Mouse (Mus musculus) small intestine, adult 2 months (tissue): ENCODE measurements around the gene Tmem37. TPM values are rescaled to one million over a fixed set of nuclear protein-coding genes. Genes with fewer than 3 reads are reported as not detected.

Experiments
- H3K27ac ChIP-seq: fragments of 200-500 bp; 2 replicates; pipeline ENCODE4 v1.5.1; 2012; ENCODE audit warnings: low read depth, low read length, control low read depth, inconsistent platforms; ENCODE audit not compliant: insufficient read depth
- H3K27me3 ChIP-seq: fragments of 200-500 bp; 2 replicates; pipeline ENCODE4 v1.6.1; 2012; ENCODE audit warnings: mild to moderate bottlenecking, moderate library complexity, low read length, inconsistent platforms; ENCODE audit not compliant: control insufficient read depth, insufficient read depth
- H3K36me3 ChIP-seq: fragments of 200-500 bp; 2 replicates; pipeline ENCODE4 v1.6.1; 2012; ENCODE audit warnings: mild to moderate bottlenecking, low read length, control low read depth, inconsistent platforms; ENCODE audit not compliant: control insufficient read depth, insufficient read depth
- H3K4me1 ChIP-seq: fragments of 200-500 bp; 2 replicates; pipeline ENCODE4 v1.6.1; 2012; ENCODE audit warnings: low read length, inconsistent platforms, mixed read lengths; ENCODE audit not compliant: control insufficient read depth, insufficient read depth, insufficient read length
- H3K4me3 ChIP-seq: fragments of 200-500 bp; 2 replicates; pipeline ENCODE4 v1.5.1; 2012; ENCODE audit warnings: low read depth, mild to moderate bottlenecking, control low read depth, inconsistent platforms, low read length, moderate library complexity
- CTCF ChIP-seq: fragments of 200-500 bp; IDR thresholded peaks from 2 replicates; pipeline ENCODE4 v1.5.1; 2012; ENCODE audit warnings: low read depth, mild to moderate bottlenecking, control low read depth, inconsistent platforms, low read length, moderate library complexity, mixed read lengths; ENCODE audit not compliant: insufficient replicate concordance, insufficient read length; ENCODE audit errors: extremely low read depth
- POLR2A ChIP-seq: fragments of 200-500 bp; IDR thresholded peaks from 2 replicates; pipeline ENCODE4 v1.6.1; 2012; ENCODE audit warnings: low read depth, mild to moderate bottlenecking, control low read depth, inconsistent platforms, low read length, moderate library complexity
- WGBS: fragments of 180-500 bp; shearing (Covaris S2); methylation state at CpG from one replicate; pipeline ENCODE4 v1.1.7; 2018; 5-methylcytosine and 5-hydroxymethylcytosine counted together
- polyA plus RNA-seq: library from polyadenylated mRNA; depleted of rRNA; stranded (reverse); fragments of >200 nt; gene quantifications from 2 replicates; pipeline ENCODE4 v1.2.3, GENCODE M21; 2012

Gene Tmem37
- polyA plus RNA-seq, 1 experiment: 171 TPM

- WGBS: 36% methylated on average over 8 of the region's 8 CpGs
- Histone ChIP-seq H3K4me3 (no peak overlapping the region), H3K36me3 (no peaks in the 10 kb centered on the region), H3K27me3 (no peaks in the 10 kb centered on the region), H3K4me1 (peaks cover 11% of the 10 kb centered on the region; the same call in 1 of the 2 replicates), H3K27ac (peak overlapping the region; percentile 96)
- TF ChIP-seq POLR2A: no peak; the same call in 1 of the 2 replicates
- TF ChIP-seq CTCF: no peak
Observed at GRCm38 (mm10) chr1:120090880-120091570, 17.2 kb upstream of the Tmem37 start.

GRCm38 (mm10) chr1:120089180-120089579, 15.3 kb upstream of the Tmem37 start:
- Histone ChIP-seq H3K4me3 (no peak overlapping the region), H3K27ac (no peak overlapping the region), H3K4me1 (peaks cover 19% of the 10 kb centered on the region), H3K36me3 (no peaks in the 10 kb centered on the region), H3K27me3 (no peaks in the 10 kb centered on the region)
- TF ChIP-seq CTCF (no peak), POLR2A (no peak)
- 51% methylated on average over 4 of the region's 5 CpGs for WGBS

GRCm38 (mm10) chr1:120086644-120087043, 12.8 kb upstream of the Tmem37 start:
- no peaks in the 10 kb centered on the region for H3K27me3 ChIP-seq
- WGBS: 78% methylated on average over 13 of the region's 13 CpGs
- H3K4me3 ChIP-seq: no peak overlapping the region
- peaks cover 39% of the 10 kb centered on the region for H3K4me1 ChIP-seq
- H3K36me3 ChIP-seq: no peaks in the 10 kb centered on the region
- TF ChIP-seq POLR2A (no peak), CTCF (no peak)
- H3K27ac ChIP-seq: no peak overlapping the region

GRCm38 (mm10) chr1:120085696-120086095, 11.8 kb upstream of the Tmem37 start:
- 0 out of 2 replicates have a peak overlapping the region, but pooled peaks have one; percentile 6 for H3K27ac ChIP-seq
- 39% methylated on average over 3 of the region's 3 CpGs for WGBS
- TF ChIP-seq CTCF (no peak), POLR2A (no peak)

GRCm38 (mm10) chr1:120083921-120084517, 10.1 kb upstream of the Tmem37 start:
- H3K36me3 ChIP-seq: no peaks in the 10 kb centered on the region
- 19% methylated on average over 5 of the region's 5 CpGs for WGBS
- TF ChIP-seq POLR2A: no peak; the same call in 1 of the 2 replicates
- TF ChIP-seq CTCF: no peak
- 0 out of 2 replicates have a peak overlapping the region, but pooled peaks have one; percentile 30 for H3K4me3 ChIP-seq
- H3K4me1 ChIP-seq: peaks cover 36% of the 10 kb centered on the region
- H3K27ac ChIP-seq: peak overlapping the region; percentile 95
- H3K27me3 ChIP-seq: no peaks in the 10 kb centered on the region

More at GRCm38 (mm10) chr1:120085696-120086095, 11.8 kb upstream of the Tmem37 start:
- H3K27me3 ChIP-seq: no peaks in the 10 kb centered on the region
- H3K4me3 ChIP-seq: no peak overlapping the region
- no peaks in the 10 kb centered on the region for H3K36me3 ChIP-seq
- H3K4me1 ChIP-seq: peaks cover 36% of the 10 kb centered on the region

DNA sequence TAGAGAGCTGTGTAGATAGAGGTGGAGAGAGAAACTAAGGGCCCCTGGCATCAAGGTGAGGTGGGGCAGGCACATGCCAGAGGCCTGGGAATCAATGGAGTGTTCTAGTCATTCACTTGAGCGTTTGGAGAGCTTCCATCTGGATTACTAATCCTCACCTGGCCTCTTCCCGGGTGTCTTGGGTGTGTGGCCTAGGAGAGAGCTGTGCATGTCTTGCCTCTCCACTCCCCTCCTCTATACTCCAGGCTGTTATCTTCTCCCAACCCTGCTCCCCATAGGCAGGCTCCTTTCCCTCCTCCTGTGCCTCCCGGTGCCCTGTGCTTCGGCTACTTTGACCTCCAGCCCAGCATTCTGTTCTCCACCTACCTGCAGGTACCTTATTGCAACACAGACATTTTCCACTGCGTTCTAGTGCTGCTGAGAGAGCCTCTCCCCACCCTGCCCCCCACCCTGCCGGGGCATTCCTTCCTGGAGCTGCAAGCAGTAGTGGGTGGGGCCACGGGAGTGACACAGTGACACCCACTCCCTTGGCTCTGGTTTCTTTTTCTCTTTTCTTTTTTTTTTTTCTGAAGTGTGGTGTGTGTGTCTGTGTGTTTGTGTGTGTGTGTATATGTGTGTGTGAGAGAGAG, 9.2 kb upstream of the Tmem37 start:
- WGBS: 5% methylated on average over 7 of the region's 7 CpGs
- Histone ChIP-seq H3K36me3 (no peaks in the 10 kb centered on the region), H3K27me3 (no peaks in the 10 kb centered on the region), H3K4me1 (peaks cover 36% of the 10 kb centered on the region), H3K4me3 (no peak overlapping the region), H3K27ac (peak overlapping the region; percentile 95)
- no peak for TF ChIP-seq POLR2A
- TF ChIP-seq CTCF: no peak

- H3K4me1 ChIP-seq: peaks cover 37% of the 10 kb centered on the region
- 86% methylated on average over 1 of the region's 1 CpGs for WGBS
- TF ChIP-seq POLR2A (no peak), CTCF (no peak)
- no peak overlapping the region for H3K4me3 ChIP-seq
- H3K27ac ChIP-seq: no peak overlapping the region
- no peaks in the 10 kb centered on the region for H3K27me3 ChIP-seq
- H3K36me3 ChIP-seq: no peaks in the 10 kb centered on the region
Observed at GRCm38 (mm10) chr1:120080632-120081031, 6.8 kb upstream of the Tmem37 start.
